Mouse (Mus musculus): ENCODE data around the gene Ugt1a6a. TPM values are rescaled to one million over a fixed set of nuclear protein-coding genes. Genes with fewer than 3 reads are reported as not detected.

Ugt1a6a gene
- polyA plus RNA-seq, 1 experiment, result 20.9 TPM

- no peaks in the 10 kb centered on the region for H3K36me3 ChIP-seq (ENCODE audit: control insufficient read depth, insufficient read depth, low read length)
- no peaks in the 10 kb centered on the region for H3K27me3 ChIP-seq (replicated peaks; ENCODE audit: control insufficient read depth, insufficient read depth, low read length)
- H3K4me3 ChIP-seq (ENCODE audit: insufficient read depth, low read depth, low read length), result no peak overlapping the region
- peaks cover 5% of the 10 kb centered on the region; the same call in 1 of the 2 replicates for H3K4me1 ChIP-seq (ENCODE audit: control insufficient read depth, insufficient read depth, low read length)
- TF ChIP-seq POLR2A (IDR thresholded peaks at IDR 0.05; ENCODE audit: low read depth, low read length) (no peak), CTCF (conservative IDR thresholded peaks at IDR 0.05; ENCODE audit: insufficient read depth, insufficient read length, low read depth, low read length) (no peak)
- 87% methylated on average over 5 of the region's 5 CpGs for whole genome bisulfite sequencing
- H3K27ac ChIP-seq (ENCODE audit: insufficient read depth, low read depth, low read length), result no peak overlapping the region
- no peak for DNase-seq
Observed at GRCm38 (mm10) chr1:88186325-88186935, 51.8 kb downstream of the Ugt1a6a start.

DNA sequence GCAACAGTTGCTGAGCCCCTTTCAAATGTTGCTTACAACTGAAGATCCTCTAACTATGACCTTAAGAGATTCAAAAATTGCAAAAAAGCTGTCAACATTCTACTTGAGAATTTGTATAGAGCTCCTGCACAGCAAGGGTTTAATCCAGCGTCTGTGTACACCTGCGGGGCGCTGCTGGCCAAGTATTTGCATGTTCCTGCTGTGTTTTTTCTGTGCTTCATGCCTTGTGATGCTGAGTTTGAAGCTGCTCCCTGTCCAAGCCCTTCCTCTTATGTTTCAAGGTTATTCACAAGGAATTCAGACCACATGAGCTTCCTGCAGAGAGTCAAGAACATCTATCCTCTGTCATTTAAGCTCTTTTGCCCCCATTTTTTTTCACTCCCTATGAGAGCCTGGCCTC, 57.5 kb downstream of the Ugt1a6a start:
- WGBS, result 84% methylated on average over 3 of the region's 3 CpGs
- Histone ChIP-seq H3K4me1 (ENCODE audit: control insufficient read depth, insufficient read depth, low read length) (peaks cover 22% of the 10 kb centered on the region), H3K4me3 (ENCODE audit: insufficient read depth, low read depth, low read length) (no peak overlapping the region), H3K27me3 (replicated peaks; ENCODE audit: control insufficient read depth, insufficient read depth, low read length) (no peaks in the 10 kb centered on the region), H3K27ac (ENCODE audit: insufficient read depth, low read depth, low read length) (no peak overlapping the region), H3K36me3 (ENCODE audit: control insufficient read depth, insufficient read depth, low read length) (no peaks in the 10 kb centered on the region)
- TF ChIP-seq POLR2A (IDR thresholded peaks at IDR 0.05; ENCODE audit: low read depth, low read length) (no peak), CTCF (conservative IDR thresholded peaks at IDR 0.05; ENCODE audit: insufficient read depth, insufficient read length, low read depth, low read length) (no peak)
- no peak for DNase-seq

GRCm38 (mm10) chr1:88195687-88196086, 61.1 kb downstream of the Ugt1a6a start:
- Histone ChIP-seq H3K36me3 (ENCODE audit: control insufficient read depth, insufficient read depth, low read length) (no peaks in the 10 kb centered on the region), H3K27me3 (replicated peaks; ENCODE audit: control insufficient read depth, insufficient read depth, low read length) (no peaks in the 10 kb centered on the region), H3K4me3 (ENCODE audit: insufficient read depth, low read depth, low read length) (no peak overlapping the region), H3K4me1 (ENCODE audit: control insufficient read depth, insufficient read depth, low read length) (peaks cover 30% of the 10 kb centered on the region), H3K27ac (ENCODE audit: insufficient read depth, low read depth, low read length) (no peak overlapping the region)
- 44% methylated on average over 1 of the region's 1 CpGs for WGBS
- peak; percentile 94 for DNase-seq
- no peak for TF ChIP-seq CTCF (conservative IDR thresholded peaks at IDR 0.05; ENCODE audit: insufficient read depth, insufficient read length, low read depth, low read length)
- no peak for TF ChIP-seq POLR2A (IDR thresholded peaks at IDR 0.05; ENCODE audit: low read depth, low read length)

- peaks cover 23% of the 10 kb centered on the region for H3K4me1 ChIP-seq (ENCODE audit: control insufficient read depth, insufficient read depth, low read length)
- TF ChIP-seq CTCF (conservative IDR thresholded peaks at IDR 0.05; ENCODE audit: insufficient read depth, insufficient read length, low read depth, low read length) (no peak), POLR2A (IDR thresholded peaks at IDR 0.05; ENCODE audit: low read depth, low read length) (no peak)
- peak overlapping the region; percentile 58; the same call in 1 of the 2 replicates for H3K27ac ChIP-seq (ENCODE audit: insufficient read depth, low read depth, low read length)
- no peaks in the 10 kb centered on the region for H3K36me3 ChIP-seq (ENCODE audit: control insufficient read depth, insufficient read depth, low read length)
- peak; percentile 62 for DNase-seq
- H3K27me3 ChIP-seq (replicated peaks; ENCODE audit: control insufficient read depth, insufficient read depth, low read length), result no peaks in the 10 kb centered on the region
- WGBS, result 25% methylated on average over 3 of the region's 3 CpGs
- H3K4me3 ChIP-seq (ENCODE audit: insufficient read depth, low read depth, low read length), result no peak overlapping the region
Observed at GRCm38 (mm10) chr1:88197443-88197842, 62.8 kb downstream of the Ugt1a6a start.

GRCm38 (mm10) chr1:88199996-88200395, 65.4 kb downstream of the Ugt1a6a start:
- H3K4me3 ChIP-seq (ENCODE audit: insufficient read depth, low read depth, low read length), result no peak overlapping the region
- H3K27ac ChIP-seq (ENCODE audit: insufficient read depth, low read depth, low read length), result no peak overlapping the region
- TF ChIP-seq CTCF (conservative IDR thresholded peaks at IDR 0.05; ENCODE audit: insufficient read depth, insufficient read length, low read depth, low read length), result no peak
- TF ChIP-seq POLR2A (IDR thresholded peaks at IDR 0.05; ENCODE audit: low read depth, low read length), result no peak
- DNase-seq, result no peak
- no peaks in the 10 kb centered on the region for H3K27me3 ChIP-seq (replicated peaks; ENCODE audit: control insufficient read depth, insufficient read depth, low read length)
- H3K4me1 ChIP-seq (ENCODE audit: control insufficient read depth, insufficient read depth, low read length), result peaks cover 23% of the 10 kb centered on the region
- 54% methylated on average over 2 of the region's 2 CpGs for WGBS
- no peaks in the 10 kb centered on the region for H3K36me3 ChIP-seq (ENCODE audit: control insufficient read depth, insufficient read depth, low read length)

DNA sequence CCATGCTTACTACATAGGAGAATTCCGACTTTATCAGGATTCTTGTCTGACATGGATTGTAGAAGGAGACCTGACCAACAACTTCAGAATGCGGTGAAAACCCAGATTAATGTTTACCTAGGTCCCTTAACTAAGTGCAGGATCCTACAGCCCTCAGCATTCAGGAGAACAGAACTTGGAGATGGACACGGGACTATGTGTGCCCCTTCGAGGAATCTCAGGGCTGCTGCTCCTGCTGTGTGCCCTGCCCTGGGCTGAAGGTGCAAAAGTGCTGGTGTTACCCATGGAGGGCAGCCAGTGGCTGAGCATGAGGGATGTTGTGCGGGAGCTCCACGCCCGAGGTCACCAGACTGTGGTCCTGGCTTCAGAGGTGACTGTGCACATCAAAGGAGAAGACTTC, 65.8 kb downstream of the Ugt1a6a start, which contains the start of gene Ugt1a2:
Ugt1a2 (plus strand) TSS at position 146 of the 400 bp plus-strand sequence.
- peak; percentile 70 for DNase-seq
- Histone ChIP-seq H3K27me3 (replicated peaks; ENCODE audit: control insufficient read depth, insufficient read depth, low read length) (no peaks in the 10 kb centered on the region), H3K4me1 (ENCODE audit: control insufficient read depth, insufficient read depth, low read length) (peaks cover 23% of the 10 kb centered on the region), H3K27ac (ENCODE audit: insufficient read depth, low read depth, low read length) (no peak within 1 kb of the TSS), H3K4me3 (ENCODE audit: insufficient read depth, low read depth, low read length) (no peak within 1 kb of the TSS), H3K36me3 (ENCODE audit: control insufficient read depth, insufficient read depth, low read length) (no peaks in the 10 kb centered on the region)
- 40% methylated on average over 7 of the region's 7 CpGs for WGBS
- no peak for TF ChIP-seq CTCF (conservative IDR thresholded peaks at IDR 0.05; ENCODE audit: insufficient read depth, insufficient read length, low read depth, low read length)
- TF ChIP-seq POLR2A (IDR thresholded peaks at IDR 0.05; ENCODE audit: low read depth, low read length), result no peak

DNA sequence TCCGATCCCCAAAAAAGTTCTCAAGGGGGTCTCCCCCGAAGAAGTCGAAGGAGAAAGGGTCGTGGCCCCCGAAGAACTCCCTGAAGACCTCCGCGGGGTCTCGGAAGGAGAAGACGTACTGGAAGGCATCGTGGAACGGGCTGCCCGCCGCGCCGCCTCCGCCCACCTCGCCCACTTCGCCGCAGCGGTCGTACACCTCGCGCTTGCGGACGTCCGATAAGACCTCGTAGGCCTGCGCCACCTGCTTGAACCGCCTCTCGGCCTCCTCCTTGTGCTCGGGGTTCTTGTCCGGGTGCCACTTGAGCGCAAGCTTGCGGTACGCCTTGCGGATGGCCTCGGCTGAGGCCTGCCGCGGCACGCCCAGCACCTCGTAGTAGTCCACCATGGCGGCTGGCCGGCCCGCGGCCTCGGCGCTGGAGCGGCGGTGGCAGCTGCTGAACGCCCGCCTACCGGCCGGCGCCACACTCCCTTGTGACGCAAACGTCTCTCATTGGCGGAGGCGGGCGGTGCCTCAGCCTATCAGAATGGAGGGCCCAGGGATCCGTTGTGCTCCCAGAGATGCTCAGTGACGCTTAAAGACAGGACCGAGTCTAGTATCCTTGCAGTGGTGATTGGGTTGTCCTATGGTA, 70.8 kb downstream of the Ugt1a6a start, which contains the start of gene Dnajb3:
Dnajb3 (minus strand) TSS at position 489 of the 629 bp plus-strand sequence.
- DNase-seq, result peak; percentile 70
- H3K36me3 ChIP-seq (ENCODE audit: control insufficient read depth, insufficient read depth, low read length), result no peaks in the 10 kb centered on the region
- no peaks in the 10 kb centered on the region for H3K27me3 ChIP-seq (replicated peaks; ENCODE audit: control insufficient read depth, insufficient read depth, low read length)
- TF ChIP-seq POLR2A (IDR thresholded peaks at IDR 0.05; ENCODE audit: low read depth, low read length), result no peak
- no peak for TF ChIP-seq CTCF (conservative IDR thresholded peaks at IDR 0.05; ENCODE audit: insufficient read depth, insufficient read length, low read depth, low read length)
- H3K4me3 ChIP-seq (ENCODE audit: insufficient read depth, low read depth, low read length), result peak within 1 kb of the TSS; percentile 60
- no peak within 1 kb of the TSS for H3K27ac ChIP-seq (ENCODE audit: insufficient read depth, low read depth, low read length)
- WGBS, result 19% methylated on average over 62 of the region's 62 CpGs
- peaks cover 5% of the 10 kb centered on the region; the same call in 1 of the 2 replicates for H3K4me1 ChIP-seq (ENCODE audit: control insufficient read depth, insufficient read depth, low read length)

Data from kidney, adult 2 months (tissue).